Comparison of ENCODE assay signal across 9 mouse cellular contexts in the genomic region with DNA sequence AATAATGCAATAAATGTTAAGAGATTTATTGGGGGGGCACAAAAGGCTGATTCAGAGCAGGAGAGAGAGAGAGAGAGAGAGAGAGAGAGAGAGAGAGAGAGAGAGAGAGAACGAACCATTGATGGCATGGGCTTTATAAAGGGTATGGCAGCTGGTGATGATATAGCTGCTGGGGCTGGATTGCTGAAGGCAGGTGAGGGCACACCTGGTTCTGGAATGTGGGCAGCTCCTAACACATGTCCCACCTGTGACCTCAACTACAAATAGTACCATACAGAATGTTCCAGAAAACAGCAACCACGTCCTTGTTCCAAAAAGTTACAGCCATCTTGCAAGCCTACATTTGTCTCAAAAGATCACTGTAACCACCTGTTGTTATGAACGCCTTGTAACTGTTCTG. TPM values are rescaled to one million over a fixed set of nuclear protein-coding genes. Genes with fewer than 3 reads are reported as not detected.
DNase-seq lines count a peak whose midpoint lies in the region; ATAC-seq and TF ChIP-seq lines count a peak whose summit lies in the region.
"Had no signal": no experiment of that assay in that cellular context is flagged by ENCODE, and none has a peak within 500 bp of the region (broad histone marks: within the 10 kb centered on the region; RNA-seq: fewer than 3 reads in every experiment).

No protein-coding gene starts in this region.

- H3K9me3 ChIP-seq in heart, embryonic 13.5 days: no peaks in the 10 kb centered on the region
- H3K9me3 ChIP-seq in forebrain, postnatal 0 days (ENCODE audit: low read length): no peaks in the 10 kb centered on the region
- H3K9me3 ChIP-seq in liver, embryonic 16.5 days (replicated peaks; ENCODE audit: control insufficient read depth, low read length): no peaks in the 10 kb centered on the region

- H3K9ac ChIP-seq in heart, embryonic 13.5 days: peak overlapping the region; percentile 97
- 0 out of 2 replicates have a peak overlapping the region, but pooled peaks have one; percentile 100 for H3K9ac ChIP-seq in forebrain, postnatal 0 days
- H3K9ac ChIP-seq in liver, embryonic 16.5 days (ENCODE audit: low read depth, low read length): peak overlapping the region; percentile 95

- no peak for ATAC-seq in heart, embryonic 13.5 days (ENCODE audit: extremely low read depth, insufficient number of reproducible peaks, low FRiP score, low TSS enrichment)
- ATAC-seq in forebrain, postnatal 0 days: no peak
- no peak for ATAC-seq in liver, embryonic 16.5 days (ENCODE audit: low read depth)
- ATAC-seq in monocyte, adult 5-6 weeks (replicated peaks; ENCODE audit: insufficient number of reproducible peaks, low FRiP score, low TSS enrichment, poor library complexity, severe bottlenecking): no peak
- ATAC-seq: inflammation-experienced regulatory T-cells, adult 6 months had no signal

- H3K4me2 ChIP-seq in heart, embryonic 13.5 days: peak overlapping the region; percentile 87
- H3K4me2 ChIP-seq in forebrain, postnatal 0 days (ENCODE audit: low read depth): peak overlapping the region; percentile 74
- H3K4me2 ChIP-seq in liver, embryonic 16.5 days (ENCODE audit: low read depth, low read length): peak overlapping the region; percentile 76

- WGBS in heart, embryonic 13.5 days: 68% methylated on average over 3 of the region's 3 CpGs
- 33% methylated on average over 3 of the region's 3 CpGs for WGBS in forebrain, postnatal 0 days
- 46% methylated on average over 3 of the region's 3 CpGs for WGBS in liver, embryonic 16.5 days (ENCODE audit: insufficient replicate concordance)

- no peaks in the 10 kb centered on the region for H3K27me3 ChIP-seq in heart, embryonic 13.5 days (replicated peaks)
- H3K27me3 ChIP-seq in forebrain, postnatal 0 days (ENCODE audit: insufficient read depth, low read length): no peaks in the 10 kb centered on the region
- H3K27me3 ChIP-seq in liver, embryonic 16.5 days (ENCODE audit: control insufficient read depth, insufficient read depth, low read depth, low read length): no peaks in the 10 kb centered on the region

- peaks cover 45% of the 10 kb centered on the region for H3K4me1 ChIP-seq in heart, embryonic 13.5 days
- peaks cover 15% of the 10 kb centered on the region for H3K4me1 ChIP-seq in forebrain, postnatal 0 days (ENCODE audit: insufficient read depth)
- H3K4me1 ChIP-seq in liver, embryonic 16.5 days (ENCODE audit: control insufficient read depth, low read depth, low read length): peaks cover 34% of the 10 kb centered on the region

- H3K4me3 ChIP-seq in heart, embryonic 13.5 days: peak overlapping the region; percentile 90
- peak overlapping the region; percentile 88 for H3K4me3 ChIP-seq in forebrain, postnatal 0 days (ENCODE audit: low read depth, low read length)
- peak overlapping the region; percentile 92 for H3K4me3 ChIP-seq in liver, embryonic 16.5 days (ENCODE audit: low read depth, low read length)

- intact Hi-C loops in heart, postnatal 14 days (cut with DNase I): no loop called here

- no peak for TF ChIP-seq CTCF in forebrain, postnatal 0 days (IDR thresholded peaks at IDR 0.05; ENCODE audit: low read depth)

- no peak for DNase-seq in heart, postnatal 14 days
- DNase-seq in ES-CJ7 (ENCODE audit: low read depth, low spot score): peak; percentile 46
- DNase-seq in forebrain, postnatal 0 days: no peak
- no peak for DNase-seq in thymus, postnatal 36 days
- no peak for DNase-seq in retina, postnatal 1 day

- peaks cover 41% of the 10 kb centered on the region for H3K36me3 ChIP-seq in heart, embryonic 13.5 days
- H3K36me3 ChIP-seq in forebrain, postnatal 0 days (ENCODE audit: insufficient read depth): peaks cover 15% of the 10 kb centered on the region
- peaks cover 15% of the 10 kb centered on the region for H3K36me3 ChIP-seq in liver, embryonic 16.5 days (ENCODE audit: control insufficient read depth, insufficient read depth)

- H3K27ac ChIP-seq in heart, embryonic 13.5 days (replicated peaks): peak overlapping the region; percentile 98
- no peak overlapping the region for H3K27ac ChIP-seq in forebrain, postnatal 0 days (ENCODE audit: low read depth, low read length)
- no peak overlapping the region; the same call in 1 of the 2 replicates for H3K27ac ChIP-seq in liver, embryonic 16.5 days (ENCODE audit: low read length)

RNA-seq across cellular contexts. Expression of a gene that starts 1.5 kb away (rescaled TPM):
- polyA plus RNA-seq in heart, embryonic 13.5 days (2015; fragmentation: Nextera tagmentation; extraction: Ambion mirVana): 21.4 and 24.1 TPM in 2 replicates
- 1 to 10 TPM; 6.9 to 7.0 TPM for total RNA-seq in heart, postnatal 14 days (2021)
- 34.3 and 46.6 TPM in 2 replicates for total RNA-seq in forebrain, postnatal 0 days (2014; rRNA removed)
- polyA plus RNA-seq in forebrain, postnatal 0 days (2015; fragmentation: Nextera tagmentation; extraction: Ambion mirVana): 29.8 and 35.9 TPM in 2 replicates
- 5.7 and 5.9 TPM in 2 replicates for polyA plus RNA-seq in liver, embryonic 16.5 days (2015; fragmentation: Nextera tagmentation; extraction: Ambion mirVana)
- total RNA-seq in monocyte, adult 5-6 weeks (2017): 3.9 to 9.8 TPM (median 5.7 TPM) in 3 replicates

RNA-seq across cellular contexts. Expression of a gene that starts 1.6 kb away (rescaled TPM):
- polyA plus RNA-seq in heart, embryonic 13.5 days (2015; fragmentation: Nextera tagmentation; extraction: Ambion mirVana): 23.1 and 23.2 TPM in 2 replicates
- total RNA-seq in heart, postnatal 14 days (2021): 10 to 100 TPM in 1 of 2 experiments, 1 to 10 TPM in 1; 7.5 to 18.8 TPM
- 6.5 and 8.0 TPM in 2 replicates for total RNA-seq in forebrain, postnatal 0 days (2014; rRNA removed)
- polyA plus RNA-seq in forebrain, postnatal 0 days (2015; fragmentation: Nextera tagmentation; extraction: Ambion mirVana): 5.6 and 6.7 TPM in 2 replicates
- 10.1 and 11.1 TPM in 2 replicates for polyA plus RNA-seq in liver, embryonic 16.5 days (2015; fragmentation: Nextera tagmentation; extraction: Ambion mirVana)
- 117 to 359 TPM (median 130 TPM) in 3 replicates for total RNA-seq in monocyte, adult 5-6 weeks (2017)

RNA-seq across cellular contexts. Expression of a gene that starts 12.7 kb away (rescaled TPM):
- 32.6 and 32.9 TPM in 2 replicates for polyA plus RNA-seq in heart, embryonic 13.5 days (2015; fragmentation: Nextera tagmentation; extraction: Ambion mirVana)
- 10 to 100 TPM; 17.8 to 21.3 TPM for total RNA-seq in heart, postnatal 14 days (2021)
- 65.2 and 65.7 TPM in 2 replicates for total RNA-seq in forebrain, postnatal 0 days (2014; rRNA removed)
- 75.1 and 75.9 TPM in 2 replicates for polyA plus RNA-seq in forebrain, postnatal 0 days (2015; fragmentation: Nextera tagmentation; extraction: Ambion mirVana)
- polyA plus RNA-seq in liver, embryonic 16.5 days (2015; fragmentation: Nextera tagmentation; extraction: Ambion mirVana): 11.0 and 13.8 TPM in 2 replicates
- total RNA-seq in monocyte, adult 5-6 weeks (2017): 0.57 to 3.9 TPM (median 2.9 TPM) in 3 replicates

RNA-seq across cellular contexts. Expression of a gene that starts 22.7 kb away (rescaled TPM):
- polyA plus RNA-seq in heart, embryonic 13.5 days (2015; fragmentation: Nextera tagmentation; extraction: Ambion mirVana): 17.0 and 24.9 TPM in 2 replicates
- 1 to 10 TPM; 1.1 to 4.2 TPM for total RNA-seq in heart, postnatal 14 days (2021)
- total RNA-seq in forebrain, postnatal 0 days (2014; rRNA removed): 0.52 and 1.6 TPM in 2 replicates
- 1.8 and 3.2 TPM in 2 replicates for polyA plus RNA-seq in forebrain, postnatal 0 days (2015; fragmentation: Nextera tagmentation; extraction: Ambion mirVana)
- 61.0 and 92.3 TPM in 2 replicates for polyA plus RNA-seq in liver, embryonic 16.5 days (2015; fragmentation: Nextera tagmentation; extraction: Ambion mirVana)
- 8.7 to 33.8 TPM (median 15.4 TPM) in 3 replicates for total RNA-seq in monocyte, adult 5-6 weeks (2017)

RNA-seq across cellular contexts. Expression of a gene that starts 23.1 kb away (rescaled TPM):
- 18.0 and 18.2 TPM in 2 replicates for polyA plus RNA-seq in heart, embryonic 13.5 days (2015; fragmentation: Nextera tagmentation; extraction: Ambion mirVana)
- total RNA-seq in heart, postnatal 14 days (2021): 10 to 100 TPM; 29.2 to 30.5 TPM
- total RNA-seq in forebrain, postnatal 0 days (2014; rRNA removed): 63.8 and 68.7 TPM in 2 replicates
- polyA plus RNA-seq in forebrain, postnatal 0 days (2015; fragmentation: Nextera tagmentation; extraction: Ambion mirVana): 18.1 and 24.8 TPM in 2 replicates
- polyA plus RNA-seq in liver, embryonic 16.5 days (2015; fragmentation: Nextera tagmentation; extraction: Ambion mirVana): 13.7 and 15.1 TPM in 2 replicates
- total RNA-seq in monocyte, adult 5-6 weeks (2017): 52.5 to 106 TPM (median 85.1 TPM) in 3 replicates
